Comparison of ENCODE assay signal across 8 mouse cellular contexts in genomic region chr10:96621361-96621945, GRCm38 (mm10). TPM values are rescaled to one million over a fixed set of nuclear protein-coding genes. Genes with fewer than 3 reads are reported as not detected.
DNase-seq lines count a peak whose midpoint lies in the region; ATAC-seq and TF ChIP-seq lines count a peak whose summit lies in the region.

No protein-coding gene starts in this region.

- DNase-seq in liver, adult 2 months (ENCODE audit: extremely low read depth, low read depth, low spot score): peak; percentile 35
- DNase-seq in adipocyte (ENCODE audit: low spot score): peak; percentile 84
- DNase-seq in cerebellum, postnatal 25 days: no peak
- DNase-seq in kidney, postnatal 14 days: no peak

- no peak overlapping the region for H3K4me2 ChIP-seq in liver, embryonic 12.5 days
- H3K4me2 ChIP-seq in hindbrain, embryonic 13.5 days: peak overlapping the region; percentile 79
- H3K4me2 ChIP-seq in neural tube, embryonic 12.5 days (replicated peaks): peak overlapping the region; percentile 88

- no peak for TF ChIP-seq POLR2A in liver, adult 2 months (IDR thresholded peaks at IDR 0.05; ENCODE audit: extremely low read depth, insufficient read depth, low read length)

- peak overlapping the region; percentile 24; the same call in 1 of the 2 replicates for H3K4me3 ChIP-seq in liver, adult 2 months (ENCODE audit: insufficient read depth, low read depth, low read length)
- no peak overlapping the region for H3K4me3 ChIP-seq in liver, embryonic 12.5 days
- H3K4me3 ChIP-seq in hindbrain, embryonic 13.5 days: peak overlapping the region; percentile 51
- peak overlapping the region; percentile 56 for H3K4me3 ChIP-seq in neural tube, embryonic 12.5 days

- H3K4me1 ChIP-seq in liver, adult 2 months (ENCODE audit: control insufficient read depth, insufficient read depth, low read length): peaks cover 18% of the 10 kb centered on the region
- H3K4me1 ChIP-seq in liver, embryonic 12.5 days: peaks cover 52% of the 10 kb centered on the region
- H3K4me1 ChIP-seq in hindbrain, embryonic 13.5 days (replicated peaks): peaks cover 63% of the 10 kb centered on the region
- H3K4me1 ChIP-seq in neural tube, embryonic 12.5 days: peaks cover 49% of the 10 kb centered on the region

- no peak for ATAC-seq in liver, embryonic 12.5 days
- no peak for ATAC-seq in hindbrain, embryonic 13.5 days (ENCODE audit: low FRiP score)
- ATAC-seq in neural tube, embryonic 12.5 days (ENCODE audit: low FRiP score, low read depth): no peak
- no peak for ATAC-seq in activated CD4-positive, CD25-positive, alpha-beta regulatory T cell, adult 4 months

- 41% methylated on average over 4 of the region's 4 CpGs for WGBS in liver, adult 2 months
- WGBS in liver, embryonic 12.5 days (ENCODE audit: insufficient replicate concordance): 76% methylated on average over 4 of the region's 4 CpGs
- 68% methylated on average over 4 of the region's 4 CpGs for WGBS in hindbrain, embryonic 13.5 days
- 77% methylated on average over 4 of the region's 4 CpGs for WGBS in neural tube, embryonic 12.5 days

- H3K9ac ChIP-seq in liver, adult 2 months (ENCODE audit: low read depth, low read length): peak overlapping the region; percentile 49
- H3K9ac ChIP-seq in liver, embryonic 12.5 days: no peak overlapping the region
- H3K9ac ChIP-seq in hindbrain, embryonic 13.5 days: peak overlapping the region; percentile 60
- 0 out of 2 replicates have a peak overlapping the region, but pooled peaks have one; percentile 21 for H3K9ac ChIP-seq in neural tube, embryonic 12.5 days

- H3K79me2 ChIP-seq in liver, adult 2 months (ENCODE audit: control insufficient read depth, insufficient read depth, low read length): peaks cover 8% of the 10 kb centered on the region; the same call in 1 of the 2 replicates

- TF ChIP-seq CTCF in liver, adult 2 months (IDR thresholded peaks at IDR 0.05; ENCODE audit: low read depth, low read length): no peak

- peak overlapping the region; percentile 32; the same call in 1 of the 2 replicates for H3K27ac ChIP-seq in liver, adult 2 months (replicated peaks; ENCODE audit: insufficient read depth, low read depth, low read length)
- no peak overlapping the region for H3K27ac ChIP-seq in liver, embryonic 12.5 days
- H3K27ac ChIP-seq in hindbrain, embryonic 13.5 days: 0 out of 2 replicates have a peak overlapping the region, but pooled peaks have one; percentile 20
- H3K27ac ChIP-seq in neural tube, embryonic 12.5 days: no peak overlapping the region

- H3K36me3 ChIP-seq in liver, adult 2 months (ENCODE audit: control insufficient read depth, insufficient read depth, low read length): peaks cover 13% of the 10 kb centered on the region
- peaks cover 24% of the 10 kb centered on the region for H3K36me3 ChIP-seq in liver, embryonic 12.5 days
- peaks cover 14% of the 10 kb centered on the region for H3K36me3 ChIP-seq in hindbrain, embryonic 13.5 days
- peaks cover 24% of the 10 kb centered on the region for H3K36me3 ChIP-seq in neural tube, embryonic 12.5 days

- no peaks in the 10 kb centered on the region for H3K27me3 ChIP-seq in liver, adult 2 months (ENCODE audit: control insufficient read depth, insufficient read depth, low read length)
- H3K27me3 ChIP-seq in liver, embryonic 12.5 days (replicated peaks): no peaks in the 10 kb centered on the region
- no peaks in the 10 kb centered on the region for H3K27me3 ChIP-seq in hindbrain, embryonic 13.5 days
- H3K27me3 ChIP-seq in neural tube, embryonic 12.5 days (replicated peaks): no peaks in the 10 kb centered on the region

- H3K9me3 ChIP-seq in liver, embryonic 12.5 days (replicated peaks): no peaks in the 10 kb centered on the region
- H3K9me3 ChIP-seq in hindbrain, embryonic 13.5 days: no peaks in the 10 kb centered on the region
- no peaks in the 10 kb centered on the region for H3K9me3 ChIP-seq in neural tube, embryonic 12.5 days

RNA-seq across cellular contexts. Expression of gene Btg1, which starts 4.6 kb away (rescaled TPM):
- total RNA-seq in liver, adult 2 months (2014; rRNA removed): 12.6 and 28.1 TPM in 2 replicates
- 11.2 and 19.1 TPM in 2 replicates for polyA plus RNA-seq in liver, adult 2 months (2012; rRNA removed)
- polyA plus RNA-seq in liver, embryonic 12.5 days (2016; fragmentation: Nextera tagmentation; extraction: Ambion mirVana): 8.4 and 9.8 TPM in 2 replicates
- 51.8 and 52.7 TPM in 2 replicates for polyA plus RNA-seq in hindbrain, embryonic 13.5 days (2015; fragmentation: Nextera tagmentation; extraction: Ambion mirVana)
- 67.8 and 69.5 TPM in 2 replicates for polyA plus RNA-seq in neural tube, embryonic 12.5 days (2016; fragmentation: Nextera tagmentation; extraction: Ambion mirVana)
- 100 to 1,000 TPM; 187 to 198 TPM for polyA plus RNA-seq in activated CD4-positive, CD25-positive, alpha-beta regulatory T cell, adult 4 months (2017; shearing (Covaris generic))

Comparison
In these comparisons a context has a peak if more than half of its experiments do, and no peak if none do; other contexts are left out.
1. H3K27ac ChIP-seq: peak in liver, adult 2 months (single experiment) and hindbrain, embryonic 13.5 days (single experiment); none in liver, embryonic 12.5 days (single experiment) and neural tube, embryonic 12.5 days (single experiment).
2. DNase-seq: peak in liver, adult 2 months (single experiment) and adipocyte (single experiment); none in cerebellum, postnatal 25 days (0 of 2) and kidney, postnatal 14 days (single experiment).